Mouse (Mus musculus): ENCODE data around the gene E130309D02Rik. TPM values are rescaled to one million over a fixed set of nuclear protein-coding genes. Genes with fewer than 3 reads are reported as not detected.

Gene E130309D02Rik
- polyA plus RNA-seq, 1 experiment from 2014 or later, result 46.1 TPM

DNA sequence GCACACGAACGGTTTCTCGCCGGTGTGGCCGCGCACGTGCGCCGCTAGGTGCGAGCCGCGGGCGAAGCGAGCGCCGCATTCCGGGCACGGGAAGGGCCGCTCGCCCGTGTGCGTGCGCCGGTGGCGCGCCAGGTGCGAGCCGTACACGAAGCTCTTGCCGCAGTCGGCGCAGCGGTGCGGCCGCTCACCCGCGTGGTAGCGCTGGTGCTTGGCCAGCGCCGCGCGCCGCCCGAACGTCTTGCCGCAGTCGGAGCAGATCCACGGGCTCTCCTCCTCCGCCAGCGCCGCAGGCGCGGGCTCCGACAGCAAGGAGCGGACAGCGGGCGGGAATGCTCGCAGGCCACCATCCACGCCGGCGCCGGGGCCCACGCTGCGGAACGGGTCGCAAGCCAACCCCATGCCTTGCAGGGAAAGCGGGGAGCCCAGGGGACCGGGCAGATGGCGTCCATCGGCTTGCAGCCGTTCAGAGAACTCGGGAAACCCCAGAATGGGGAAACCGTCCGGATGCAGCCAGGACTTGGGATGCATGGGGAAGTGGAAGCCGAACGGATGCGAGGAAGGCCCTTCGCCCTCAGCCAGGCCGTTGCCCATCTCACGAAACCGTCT is 61.2 kb downstream of the E130309D02Rik start:
- WGBS, result 9% methylated on average over 81 of the region's 81 CpGs
- peaks cover 93% of the 10 kb centered on the region for H3K27me3 ChIP-seq (ENCODE audit: insufficient read depth, poor library complexity, severe bottlenecking)
- no peak for DNase-seq (ENCODE audit: low spot score)
- no peaks in the 10 kb centered on the region for H3K9me3 ChIP-seq
- peak overlapping the region; percentile 58 for H3K4me3 ChIP-seq
- no peak overlapping the region for H3K27ac ChIP-seq
- H3K36me3 ChIP-seq, result peaks cover 40% of the 10 kb centered on the region
- H3K4me1 ChIP-seq, result peaks cover 27% of the 10 kb centered on the region

DNA sequence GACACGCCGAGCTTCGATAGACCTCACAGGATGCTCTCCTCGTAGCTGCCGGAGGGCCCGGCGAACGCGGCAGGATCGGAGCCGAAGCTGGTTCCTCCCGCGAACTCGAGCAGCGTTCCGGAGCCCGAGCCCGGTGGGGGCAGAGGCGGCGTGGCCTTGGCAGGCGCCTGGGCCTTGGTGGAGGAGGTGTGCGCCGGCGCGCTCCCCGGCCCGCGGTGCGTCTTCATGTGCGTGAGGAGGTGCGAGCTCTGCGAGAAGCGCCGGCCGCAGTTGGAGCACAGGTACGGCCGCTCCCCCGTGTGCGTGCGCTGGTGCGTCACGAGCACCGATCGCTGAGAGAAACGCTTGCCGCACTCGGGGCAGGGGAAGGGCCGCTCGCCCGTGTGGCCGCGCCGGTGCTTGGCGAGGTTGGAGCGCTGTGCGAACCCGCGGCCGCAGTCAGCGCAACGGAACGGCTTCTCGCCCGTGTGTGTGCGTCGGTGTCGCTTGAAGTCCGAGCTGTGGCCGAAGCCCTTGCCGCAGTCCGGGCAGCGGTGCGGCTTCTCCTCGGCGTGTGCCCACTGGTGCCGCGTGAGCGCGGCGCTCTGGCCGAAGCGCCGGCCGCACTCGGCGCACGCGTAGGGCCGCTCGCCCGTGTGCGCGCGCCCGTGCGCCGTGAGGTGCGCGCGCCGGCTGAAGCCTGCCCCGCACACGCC is 61.8 kb downstream of the E130309D02Rik start:
- H3K4me3 ChIP-seq, result peak overlapping the region; percentile 58
- H3K9me3 ChIP-seq, result no peaks in the 10 kb centered on the region
- H3K36me3 ChIP-seq, result peaks cover 41% of the 10 kb centered on the region
- H3K27ac ChIP-seq, result no peak overlapping the region; the same call in 1 of the 2 replicates
- H3K4me1 ChIP-seq, result peaks cover 27% of the 10 kb centered on the region
- 3% methylated on average over 103 of the region's 103 CpGs for WGBS
- DNase-seq (ENCODE audit: low spot score), result no peak
- H3K27me3 ChIP-seq (ENCODE audit: insufficient read depth, poor library complexity, severe bottlenecking), result peaks cover 87% of the 10 kb centered on the region

DNA sequence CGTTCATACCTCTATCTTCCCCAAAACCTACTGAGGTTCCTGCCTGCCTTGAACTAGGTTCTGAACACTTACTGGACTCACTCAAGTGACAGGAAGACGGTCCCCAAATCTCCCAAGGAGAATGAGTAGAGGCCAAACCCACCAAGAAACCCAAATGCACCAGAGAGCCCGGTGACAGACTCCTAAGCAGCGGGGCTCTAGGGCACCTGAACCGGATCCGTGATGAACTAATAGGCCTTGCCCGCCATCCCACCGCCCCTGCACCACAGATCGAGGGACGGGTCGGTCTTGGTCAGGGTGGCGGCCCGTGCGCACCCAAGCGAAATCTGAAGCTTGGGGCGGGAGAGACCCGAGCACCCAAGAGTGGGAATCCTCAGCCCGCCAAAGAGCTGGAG is 62.4 kb downstream of the E130309D02Rik start:
- no peaks in the 10 kb centered on the region for H3K9me3 ChIP-seq
- 12% methylated on average over 18 of the region's 18 CpGs for WGBS
- H3K4me3 ChIP-seq, result peak overlapping the region; percentile 58
- H3K36me3 ChIP-seq, result peaks cover 46% of the 10 kb centered on the region
- H3K4me1 ChIP-seq, result peaks cover 27% of the 10 kb centered on the region
- H3K27me3 ChIP-seq (ENCODE audit: insufficient read depth, poor library complexity, severe bottlenecking), result peaks cover 81% of the 10 kb centered on the region
- no peak overlapping the region for H3K27ac ChIP-seq
- no peak for DNase-seq (ENCODE audit: low spot score)

DNA sequence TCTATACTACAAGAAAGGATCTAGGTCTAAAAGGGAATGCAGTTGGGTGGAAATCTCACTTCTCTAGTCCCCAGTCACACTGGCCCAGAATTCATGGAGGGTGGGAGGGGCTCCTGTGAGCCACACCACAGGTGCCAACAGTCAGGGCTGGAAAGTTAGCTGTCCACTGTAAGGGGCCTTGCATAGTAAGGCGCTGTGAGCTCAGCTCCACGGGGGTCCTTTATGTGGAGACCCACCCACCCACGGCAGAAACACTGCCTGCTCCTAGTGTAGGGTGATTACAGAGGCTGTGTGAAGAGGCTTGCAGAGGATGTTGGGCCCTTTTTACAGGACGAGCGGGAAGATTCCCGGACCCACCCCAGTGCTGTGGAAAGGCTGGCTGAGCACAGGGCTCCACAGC is 63.1 kb downstream of the E130309D02Rik start:
- H3K27ac ChIP-seq, result no peak overlapping the region
- peaks cover 74% of the 10 kb centered on the region for H3K27me3 ChIP-seq (ENCODE audit: insufficient read depth, poor library complexity, severe bottlenecking)
- H3K4me3 ChIP-seq, result no peak overlapping the region
- H3K36me3 ChIP-seq, result peaks cover 50% of the 10 kb centered on the region
- H3K9me3 ChIP-seq, result no peaks in the 10 kb centered on the region
- 52% methylated on average over 6 of the region's 6 CpGs for WGBS
- DNase-seq (ENCODE audit: low spot score), result no peak
- H3K4me1 ChIP-seq, result peaks cover 27% of the 10 kb centered on the region

Other genes with a start within 250 kb of the E130309D02Rik start
- gene Rnf216, start 202.4 kb downstream of the E130309D02Rik start, polyA plus RNA-seq (2016; fragmentation: Nextera tagmentation; extraction: Ambion mirVana), result 37.9 and 40.6 TPM in 2 replicates
- gene Olfr718-ps1, start 167.8 kb downstream of the E130309D02Rik start, polyA plus RNA-seq (2016; fragmentation: Nextera tagmentation; extraction: Ambion mirVana), result 0.04 and 0.09 TPM in 2 replicates
- 8.9 and 12.3 TPM in 2 replicates for gene Rbak, start 134.6 kb downstream of the E130309D02Rik start, polyA plus RNA-seq (2016; fragmentation: Nextera tagmentation; extraction: Ambion mirVana)
- not detected in 2 replicates for gene Spdye4b, start 134.3 kb downstream of the E130309D02Rik start, polyA plus RNA-seq (2016; fragmentation: Nextera tagmentation; extraction: Ambion mirVana)
- not detected in 2 replicates for gene Spdye4a, start 88.5 kb downstream of the E130309D02Rik start, polyA plus RNA-seq (2016; fragmentation: Nextera tagmentation; extraction: Ambion mirVana)
- 8.3 and 11.7 TPM in 2 replicates for gene Zfp12, start 80.2 kb downstream of the E130309D02Rik start, polyA plus RNA-seq (2016; fragmentation: Nextera tagmentation; extraction: Ambion mirVana)
- gene Zfp316, start 45.3 kb downstream of the E130309D02Rik start, polyA plus RNA-seq (2016; fragmentation: Nextera tagmentation; extraction: Ambion mirVana), result 2.1 and 2.6 TPM in 2 replicates
- not detected in 2 replicates for gene Zfp853, start 21.7 kb downstream of the E130309D02Rik start, polyA plus RNA-seq (2016; fragmentation: Nextera tagmentation; extraction: Ambion mirVana)
- 55.5 and 58.6 TPM in 2 replicates for gene Zdhhc4, start 13.9 kb upstream of the E130309D02Rik start, polyA plus RNA-seq (2016; fragmentation: Nextera tagmentation; extraction: Ambion mirVana)
- 0.51 and 0.55 TPM in 2 replicates for gene Grid2ip, start 42.0 kb upstream of the E130309D02Rik start, polyA plus RNA-seq (2016; fragmentation: Nextera tagmentation; extraction: Ambion mirVana)
- 269 and 275 TPM in 2 replicates for gene Kdelr2, start 88.5 kb upstream of the E130309D02Rik start, polyA plus RNA-seq (2016; fragmentation: Nextera tagmentation; extraction: Ambion mirVana)
- 11.9 and 13.9 TPM in 2 replicates for gene Daglb, start 149.2 kb upstream of the E130309D02Rik start, polyA plus RNA-seq (2016; fragmentation: Nextera tagmentation; extraction: Ambion mirVana)
- gene Rac1, start 212.7 kb upstream of the E130309D02Rik start, polyA plus RNA-seq (2016; fragmentation: Nextera tagmentation; extraction: Ambion mirVana), result 369 and 431 TPM in 2 replicates

Data from heart, embryonic 10.5 days (tissue).